Mouse (Mus musculus) E14TG2a.4 (cell line): ENCODE measurements around the gene Btg1.

Experiments used
- CTCF ChIP-seq: conservative IDR thresholded peaks from 2 replicates; pipeline ENCODE4 v1.5.1; 2014; ENCODE audit warnings: low read length
- POU5F1 ChIP-seq: IDR thresholded peaks from 2 replicates; pipeline ENCODE4 v1.6.1; 2014; ENCODE audit warnings: low read length, borderline replicate concordance

- no peak for TF ChIP-seq CTCF
- no peak for TF ChIP-seq POU5F1
Observed at GRCm38 (mm10) chr10:96617221-96617950, 580 bp downstream of the Btg1 start.
